Mouse (Mus musculus): ENCODE data around the gene Tmem247. TPM values are rescaled to one million over a fixed set of nuclear protein-coding genes. Genes with fewer than 3 reads are reported as not detected.

Gene Tmem247
- total and polyA plus RNA-seq, 3 experiments, result not detected

DNA sequence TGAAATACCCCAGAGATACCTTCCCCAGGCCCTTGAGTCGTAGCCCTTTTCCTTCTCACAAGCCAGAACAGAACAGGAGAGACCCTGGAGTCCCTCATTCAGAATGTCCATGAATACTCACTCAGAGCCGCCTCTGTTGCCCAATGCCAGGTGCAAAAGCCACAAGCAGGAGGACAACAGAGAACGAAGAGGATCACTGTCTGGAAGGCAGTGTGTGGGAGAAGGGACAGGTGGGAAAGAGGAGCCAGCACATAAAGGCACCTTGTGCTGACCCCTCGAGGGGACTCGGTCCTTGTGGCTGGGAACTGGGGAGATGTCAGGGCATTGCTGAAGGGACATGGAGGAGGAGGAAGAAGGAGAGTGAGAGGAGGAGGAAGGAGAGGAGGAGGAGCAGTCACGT, 25.0 kb downstream of the Tmem247 start:
- Histone ChIP-seq H3K27me3 (ENCODE audit: control insufficient read depth in 1 of 2, insufficient read depth in 2 of 2, low read length in 2 of 2) (peaks cover 0 to 1% of the 10 kb centered on the region in 2 experiments; a peak in 1 of 4 replicates), H3K9ac (ENCODE audit: control insufficient read depth, low read depth, low read length, poor library complexity, severe bottlenecking) (no peak overlapping the region), H3K27ac (ENCODE audit: control insufficient read depth, low read depth, low read length) (no peak overlapping the region), H3K4me3 (ENCODE audit: control insufficient read depth in 1 of 2, insufficient read depth in 1 of 2, low read depth in 2 of 2, low read length in 2 of 2) (no peak overlapping the region), H3K36me3 (ENCODE audit: control insufficient read depth in 1 of 2, insufficient read depth in 2 of 2, low read length in 2 of 2) (peaks cover 0 to 6% of the 10 kb centered on the region in 2 experiments; a peak in 1 of 4 replicates), H3K9me3 (replicated peaks; ENCODE audit: insufficient read depth, low read length) (no peaks in the 10 kb centered on the region), H3K79me2 (ENCODE audit: control insufficient read depth, insufficient read depth, low read length, poor library complexity) (no peaks in the 10 kb centered on the region), H3K4me1 (ENCODE audit: control insufficient read depth in 1 of 2, insufficient read depth in 2 of 2, low read length in 2 of 2) (peaks cover 0 to 7% of the 10 kb centered on the region in 2 experiments; a peak in 1 of 4 replicates)
- DNase-seq (ENCODE audit: low read depth, low spot score), result no peak
- 0 out of 2 replicates have a peak, but pooled peaks have one; percentile 19 for TF ChIP-seq USF1 (IDR thresholded peaks at IDR 0.05; ENCODE audit: low read depth, low read length)
- TF ChIP-seq TAL1 (IDR thresholded peaks at IDR 0.05; ENCODE audit: low read length), result no peak

DNA sequence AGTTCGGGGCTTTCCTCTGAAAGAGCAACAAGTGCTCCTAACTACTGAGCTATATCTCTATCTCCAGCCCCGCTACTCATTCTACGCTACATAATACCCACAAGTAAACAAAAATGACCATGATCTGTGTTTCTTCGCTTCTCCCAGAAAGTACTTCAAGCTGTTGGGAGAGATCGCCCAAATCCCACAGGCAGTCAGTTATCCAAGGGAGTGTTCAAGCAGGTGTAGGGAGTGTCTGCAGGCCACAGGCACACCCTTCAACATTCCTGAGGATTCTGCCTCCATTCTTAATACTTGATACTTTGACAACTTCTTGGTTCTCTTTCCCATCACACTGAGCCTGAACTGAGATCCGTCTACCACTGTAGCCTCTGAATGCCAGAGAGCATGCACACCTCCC, 26.0 kb downstream of the Tmem247 start:
- Histone ChIP-seq H3K9me3 (replicated peaks; ENCODE audit: insufficient read depth, low read length) (no peaks in the 10 kb centered on the region), H3K36me3 (ENCODE audit: control insufficient read depth in 1 of 2, insufficient read depth in 2 of 2, low read length in 2 of 2) (peaks cover 0 to 4% of the 10 kb centered on the region in 2 experiments; a peak in 1 of 4 replicates), H3K9ac (ENCODE audit: control insufficient read depth, low read depth, low read length, poor library complexity, severe bottlenecking) (no peak overlapping the region), H3K27me3 (ENCODE audit: control insufficient read depth in 1 of 2, insufficient read depth in 2 of 2, low read length in 2 of 2) (peaks cover 0 to 1% of the 10 kb centered on the region in 2 experiments; a peak in 1 of 4 replicates), H3K79me2 (ENCODE audit: control insufficient read depth, insufficient read depth, low read length, poor library complexity) (no peaks in the 10 kb centered on the region), H3K4me1 (ENCODE audit: control insufficient read depth in 1 of 2, insufficient read depth in 2 of 2, low read length in 2 of 2) (peaks cover 0 to 4% of the 10 kb centered on the region in 2 experiments; a peak in 1 of 4 replicates), H3K27ac (ENCODE audit: control insufficient read depth, low read depth, low read length) (no peak overlapping the region), H3K4me3 (ENCODE audit: control insufficient read depth in 1 of 2, insufficient read depth in 1 of 2, low read depth in 2 of 2, low read length in 2 of 2) (no peak overlapping the region)
- DNase-seq (ENCODE audit: low read depth, low spot score), result no peak
- TF ChIP-seq E2F4 (IDR thresholded peaks at IDR 0.05; ENCODE audit: borderline replicate concordance, low read depth, low read length) (no peak), GATA1 (IDR thresholded peaks at IDR 0.05; ENCODE audit: low read depth, low read length) (no peak), CHD2 (IDR thresholded peaks at IDR 0.05; ENCODE audit: low read length) (no peak), MEF2A (IDR thresholded peaks at IDR 0.05; ENCODE audit: extremely low read depth, insufficient replicate concordance, low read depth, low read length, poor library complexity, severe bottlenecking) (no peak), RAD21 (IDR thresholded peaks at IDR 0.05; ENCODE audit: low read depth, low read length) (no peak), ELF1 (IDR thresholded peaks at IDR 0.05; ENCODE audit: low read depth, low read length) (no peak), USF1 (IDR thresholded peaks at IDR 0.05; ENCODE audit: low read depth, low read length) (no peak), TBP (IDR thresholded peaks at IDR 0.05; ENCODE audit: low read depth, low read length) (no peak), RCOR1 (IDR thresholded peaks at IDR 0.05; ENCODE audit: low read depth, low read length) (no peak), POLR2AphosphoS5 (IDR thresholded peaks at IDR 0.05; ENCODE audit: borderline replicate concordance, low read depth, low read length) (no peak), GABPA (IDR thresholded peaks at IDR 0.05; ENCODE audit: low read depth, low read length) (no peak), JUND (IDR thresholded peaks at IDR 0.05; ENCODE audit: low read depth, low read length) (no peak), MYC (IDR thresholded peaks at IDR 0.05; ENCODE audit: low read depth, low read length) (no peak), SMC3 (IDR thresholded peaks at IDR 0.05; ENCODE audit: low read depth, low read length) (no peak), MAFK (IDR thresholded peaks at IDR 0.05; ENCODE audit: borderline replicate concordance, low read depth, low read length) (no peak), ZKSCAN1 (IDR thresholded peaks at IDR 0.05; ENCODE audit: low read depth, low read length) (no peak)

All from MEL (cell line).